Mouse (Mus musculus) megakaryocyte-erythroid progenitor cell, adult 5 weeks (primary cell): ENCODE data around the gene Relb. TPM values are rescaled to one million over a fixed set of nuclear protein-coding genes. Genes with fewer than 3 reads are reported as not detected.

Experiments used
- polyA plus RNA-seq: library from polyadenylated mRNA; stranded (reverse); fragments of >175 nt; gene quantifications from 2 replicates; pipeline ENCODE4 v1.2.3, GENCODE M21; 2012

Relb gene
- 15.2 and 16.3 TPM in 2 replicates for polyA plus RNA-seq

GRCm38 (mm10) chr7:19629361-19629734 is at the start of gene Relb:
TSS of gene Relb (minus strand) at chr7:19629438.

GRCm38 (mm10) chr7:19677872-19678271 is 48.6 kb upstream of the Relb start, which contains the start of gene Apoc2:
TSS of gene Apoc2 (minus strand) at chr7:19677941.

GRCm38 (mm10) chr7:19664955-19665841 is 36.0 kb upstream of the Relb start, which contains the start of gene Clptm1:
TSS of gene Clptm1 (minus strand) at chr7:19665033.

GRCm38 (mm10) chr7:19603849-19604605 is 25.2 kb downstream of the Relb start, which contains the start of gene Clasrp:
TSS of gene Clasrp (minus strand) at chr7:19604486.

DNA sequence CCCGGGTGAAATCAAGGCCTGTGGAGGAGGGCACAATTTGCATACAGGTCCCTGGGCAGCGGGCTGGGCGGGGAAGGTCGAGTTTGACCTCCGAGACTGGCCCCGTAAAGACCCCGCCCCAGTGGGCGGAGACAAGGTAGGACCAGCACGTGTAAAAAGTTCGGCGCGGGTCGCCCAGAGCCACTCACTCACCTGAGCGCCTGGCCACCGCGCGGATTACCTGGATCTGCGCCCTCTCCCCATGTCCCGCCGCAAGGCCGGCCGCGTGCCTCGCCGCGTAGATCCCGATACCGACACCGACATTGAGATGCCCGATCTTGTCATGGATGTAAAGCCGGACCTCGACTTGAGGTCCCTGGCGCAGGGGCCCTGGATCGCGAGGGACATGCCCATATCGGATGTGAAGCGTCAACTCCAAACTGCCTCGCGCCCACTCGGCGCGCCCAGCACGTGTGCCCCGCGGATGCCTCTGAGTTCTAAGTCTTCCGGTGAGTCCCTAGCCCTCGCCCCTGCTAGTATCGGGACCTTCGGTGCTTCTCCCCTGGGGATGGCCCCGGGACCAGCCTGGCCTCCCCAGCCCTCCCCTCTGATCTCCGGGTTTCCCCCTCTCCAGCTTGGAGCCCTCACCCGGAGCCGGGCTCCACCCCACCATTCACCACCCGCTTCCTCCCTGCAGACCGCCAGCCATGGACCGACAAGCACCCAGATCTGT is 51.9 kb downstream of the Relb start, which contains the start of the genes Zfp296 and Gemin7:
TSS of gene Zfp296 (plus strand) at position 147 of the 712 bp plus-strand sequence.
TSS of gene Gemin7 (minus strand) at position 455 of the 712 bp plus-strand sequence.

DNA sequence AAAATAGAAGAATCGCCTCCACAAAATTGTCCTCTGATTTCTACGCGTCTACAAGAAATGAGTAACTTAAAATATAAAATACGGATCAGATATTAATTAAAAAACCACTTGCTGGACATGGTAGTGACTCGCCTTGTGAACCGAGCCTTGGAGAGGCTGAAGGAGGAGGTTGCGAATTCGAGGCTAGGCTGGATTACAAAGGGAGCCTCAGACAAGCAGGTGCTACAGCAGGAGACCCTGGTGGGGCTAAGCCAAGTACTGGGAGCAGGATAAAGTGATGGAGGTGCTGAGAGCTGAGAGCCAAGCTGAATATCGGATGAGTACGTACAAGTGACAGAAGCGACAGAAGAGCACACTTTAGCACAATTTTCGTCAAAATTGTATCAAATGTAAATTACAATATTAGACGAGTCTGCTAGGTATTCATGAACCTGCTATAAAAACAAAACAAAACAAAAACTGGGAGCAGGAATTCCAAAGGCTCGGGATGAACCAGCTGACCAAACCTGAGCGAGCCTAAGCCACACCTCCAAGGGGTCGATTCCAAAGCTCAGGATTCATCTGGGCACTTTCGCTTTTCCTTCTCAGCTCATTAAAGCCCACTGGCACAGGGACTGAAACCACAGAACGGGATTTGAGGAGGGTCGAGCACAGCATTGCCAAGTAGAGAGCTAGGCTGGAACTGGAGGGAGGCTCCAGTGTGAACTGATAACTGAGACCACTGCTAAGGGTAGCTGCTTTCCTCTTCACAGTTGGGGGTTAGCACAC is 66.4 kb downstream of the Relb start, which contains the start of gene Ppp1r37:
TSS of gene Ppp1r37 (minus strand) at position 434 of the 768 bp plus-strand sequence.

Other genes starting within 250 kb of the Relb start
- 53.5 and 65.8 TPM in 2 replicates for gene Ercc2, start 247.4 kb downstream of the Relb start, polyA plus RNA-seq
- 0.63 and 0.65 TPM in 2 replicates for gene Klc3, start 225.3 kb downstream of the Relb start, polyA plus RNA-seq
- 3.2 and 3.9 TPM in 2 replicates for gene Ckm, start 224.7 kb downstream of the Relb start, polyA plus RNA-seq
- gene Mark4, start 170.6 kb downstream of the Relb start, polyA plus RNA-seq: 76.5 and 81.2 TPM in 2 replicates
- gene Exoc3l2, start 166.1 kb downstream of the Relb start, polyA plus RNA-seq: 8.3 and 12.5 TPM in 2 replicates
- 5.2 and 5.9 TPM in 2 replicates for gene Bloc1s3, start 121.1 kb downstream of the Relb start, polyA plus RNA-seq
- gene Trappc6a, start 121.0 kb downstream of the Relb start, polyA plus RNA-seq: 181 and 197 TPM in 2 replicates
- 0.23 and 0.40 TPM in 2 replicates for gene Nkpd1, start 111.6 kb downstream of the Relb start, polyA plus RNA-seq
- 109 and 133 TPM in 2 replicates for gene Ppp1r37, start 66.4 kb downstream of the Relb start, polyA plus RNA-seq
- 28.5 and 30.1 TPM in 2 replicates for gene Zfp296, start 52.2 kb downstream of the Relb start, polyA plus RNA-seq
- gene Gemin7, start 51.8 kb downstream of the Relb start, polyA plus RNA-seq: 60.2 and 61.0 TPM in 2 replicates
- gene Clasrp, start 25.0 kb downstream of the Relb start, polyA plus RNA-seq: 150 and 199 TPM in 2 replicates
- gene Clptm1, start 35.6 kb upstream of the Relb start, polyA plus RNA-seq: 108 and 122 TPM in 2 replicates
- gene Apoc2, start 48.5 kb upstream of the Relb start, polyA plus RNA-seq: 1.3 and 1.8 TPM in 2 replicates
- gene Gm44805, start 52.0 kb upstream of the Relb start, polyA plus RNA-seq: not detected in 2 replicates
- gene Apoc4, start 52.0 kb upstream of the Relb start, polyA plus RNA-seq: not detected in 2 replicates
- gene Apoc1, start 63.2 kb upstream of the Relb start, polyA plus RNA-seq: 3.4 and 3.7 TPM in 2 replicates
- 667 and 1,153 TPM in 2 replicates for gene Apoe, start 69.8 kb upstream of the Relb start, polyA plus RNA-seq
- 221 and 229 TPM in 2 replicates for gene Tomm40, start 86.0 kb upstream of the Relb start, polyA plus RNA-seq
- gene Nectin2, start 121.0 kb upstream of the Relb start, polyA plus RNA-seq: 3.4 and 5.9 TPM in 2 replicates
- gene Bcam, start 141.6 kb upstream of the Relb start, polyA plus RNA-seq: 0.26 and 0.36 TPM in 2 replicates
- gene Cblc, start 167.4 kb upstream of the Relb start, polyA plus RNA-seq: not detected in 2 replicates
- gene Bcl3, start 193.3 kb upstream of the Relb start, polyA plus RNA-seq: 61.6 and 97.1 TPM in 2 replicates
- gene Gm19345, start 222.6 kb upstream of the Relb start, polyA plus RNA-seq: not detected in 2 replicates
- gene Ceacam16, start 231.9 kb upstream of the Relb start, polyA plus RNA-seq: 0.83 and 1.3 TPM in 2 replicates